In the genomic region with DNA sequence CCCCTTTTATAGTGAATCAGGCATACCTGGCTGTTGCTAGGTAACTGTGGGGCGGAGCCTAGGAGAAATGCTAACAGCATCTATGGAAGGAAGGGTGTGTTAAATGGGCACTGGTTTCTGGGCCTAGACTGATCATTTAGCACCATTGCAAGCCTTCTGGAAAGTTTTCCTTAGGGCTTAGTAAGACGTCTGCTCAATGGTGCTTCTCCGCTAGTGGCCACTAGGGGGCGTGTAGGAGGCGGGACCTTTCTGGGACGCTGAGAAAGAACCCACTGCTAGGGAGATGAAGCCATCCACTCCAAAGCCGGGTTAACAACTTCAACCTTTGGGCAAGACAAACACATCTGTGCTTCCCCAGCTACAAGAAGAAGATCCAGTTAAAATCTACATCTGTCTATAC, we compare ENCODE assay signal across 10 mouse cellular contexts. TPM values are rescaled to one million over a fixed set of nuclear protein-coding genes. Genes with fewer than 3 reads are reported as not detected.
DNase-seq lines count a peak whose midpoint lies in the region; ATAC-seq and TF ChIP-seq lines count a peak whose summit lies in the region.
"Had no signal": no experiment of that assay in that cellular context is flagged by ENCODE, and none has a peak within 500 bp of the region (broad histone marks: within the 10 kb centered on the region; RNA-seq: fewer than 3 reads in every experiment).

No protein-coding gene starts in this region.

- H3K9me3 ChIP-seq in MEL (replicated peaks; ENCODE audit: insufficient read depth, low read length): no peaks in the 10 kb centered on the region
- H3K9me3 ChIP-seq in liver, embryonic 14.5 days (ENCODE audit: control insufficient read depth, low read length): no peaks in the 10 kb centered on the region
- H3K9me3 ChIP-seq: heart, embryonic 13.5 days; stomach, embryonic 15.5 days had no signal

- ATAC-seq in liver, embryonic 14.5 days (ENCODE audit: insufficient read depth): no peak

- no peak for TF ChIP-seq POLR2A in MEL (IDR thresholded peaks at IDR 0.05; ENCODE audit: control insufficient read depth in 1 of 2, insufficient read depth in 1 of 2, low read depth in 1 of 2, low read length in 2 of 2, poor library complexity in 1 of 2)

- no peak overlapping the region for H3K27ac ChIP-seq in MEL (ENCODE audit: control insufficient read depth, low read depth, low read length)
- H3K27ac ChIP-seq in liver, embryonic 14.5 days: no peak overlapping the region
- H3K27ac ChIP-seq: heart, embryonic 13.5 days; stomach, embryonic 15.5 days had no signal

- TF ChIP-seq EP300 in MEL (IDR thresholded peaks at IDR 0.05; ENCODE audit: low read depth in 1 of 2, low read length in 2 of 2): no peak
- TF ChIP-seq EP300 in liver, embryonic 14.5 days (IDR thresholded peaks at IDR 0.05; ENCODE audit: low read depth): no peak

- H3K79me2 ChIP-seq in MEL (ENCODE audit: control insufficient read depth, insufficient read depth, low read length, poor library complexity): no peaks in the 10 kb centered on the region

- H3K4me1 ChIP-seq in MEL (ENCODE audit: control insufficient read depth in 1 of 2, insufficient read depth in 2 of 2, low read length in 2 of 2): no peaks in the 10 kb centered on the region
- H3K4me1 ChIP-seq in liver, embryonic 14.5 days (replicated peaks; ENCODE audit: control insufficient read depth in 2 of 2, insufficient read depth in 2 of 2, low read length in 1 of 2): no peaks in the 10 kb centered on the region
- H3K4me1 ChIP-seq: stomach, embryonic 15.5 days had no signal

- H3K36me3 ChIP-seq in MEL (ENCODE audit: control insufficient read depth in 1 of 2, insufficient read depth in 2 of 2, low read length in 2 of 2): no peaks in the 10 kb centered on the region
- H3K36me3 ChIP-seq in liver, embryonic 14.5 days (replicated peaks; ENCODE audit: control insufficient read depth, insufficient read depth, low read depth): no peaks in the 10 kb centered on the region
- H3K36me3 ChIP-seq: heart, embryonic 13.5 days; stomach, embryonic 15.5 days had no signal

- H3K4me3 ChIP-seq in MEL (ENCODE audit: control insufficient read depth in 1 of 2, insufficient read depth in 1 of 2, low read depth in 2 of 2, low read length in 2 of 2): no peak overlapping the region
- no peak overlapping the region for H3K4me3 ChIP-seq in liver, embryonic 14.5 days (ENCODE audit: insufficient read depth in 1 of 2, low read depth in 2 of 2, low read length in 2 of 2)
- H3K4me3 ChIP-seq: heart, embryonic 13.5 days; stomach, embryonic 15.5 days had no signal

- TF ChIP-seq RAD21 in MEL (IDR thresholded peaks at IDR 0.05; ENCODE audit: low read depth, low read length): peak; percentile 66

- H3K9ac ChIP-seq in MEL (ENCODE audit: control insufficient read depth, low read depth, low read length, poor library complexity, severe bottlenecking): no peak overlapping the region
- no peak overlapping the region for H3K9ac ChIP-seq in liver, embryonic 14.5 days (replicated peaks)
- H3K9ac ChIP-seq: heart, embryonic 13.5 days; stomach, embryonic 15.5 days had no signal

- H3K4me2 ChIP-seq in liver, embryonic 14.5 days (ENCODE audit: low read depth): no peak overlapping the region
- H3K4me2 ChIP-seq: heart, embryonic 13.5 days; stomach, embryonic 15.5 days had no signal

- peak; percentile 84 to 98 (median 86) for TF ChIP-seq CTCF in MEL (IDR thresholded peaks at IDR 0.05 in 2 of 3, conservative IDR thresholded peaks at IDR 0.05 in 1 of 3; ENCODE audit: control insufficient read depth in 1 of 3, insufficient read depth in 1 of 3, low read depth in 2 of 3, low read length in 3 of 3, poor library complexity in 1 of 3, severe bottlenecking in 1 of 3)
- TF ChIP-seq CTCF in liver, embryonic 14.5 days (IDR thresholded peaks at IDR 0.05; ENCODE audit: low read depth): peak; percentile 87

- peak; percentile 75 for DNase-seq in 3T3-L1 (ENCODE audit: low read depth, low spot score)
- peak; percentile 65 for DNase-seq in MEL (ENCODE audit: low read depth, low spot score)
- peak; percentile 35 for DNase-seq in cerebellum, adult 11 months
- DNase-seq in frontal cortex, postnatal 25 days (ENCODE audit: low spot score in 2 of 2): peak; percentile 53 to 63
- peak; percentile 61 for DNase-seq in kidney, adult 11 months
- DNase-seq in liver, embryonic 14.5 days (ENCODE audit: low read depth in 3 of 3, low spot score in 3 of 3): no peak
- peak; percentile 71 for DNase-seq in ovary, postnatal 14 days (ENCODE audit: low spot score)
- DNase-seq in thymus, postnatal 36 days: peak; percentile 70 to 74

- WGBS in liver, embryonic 14.5 days (ENCODE audit: insufficient replicate concordance): 8% methylated on average over 7 of the region's 7 CpGs

- H3K27me3 ChIP-seq in MEL (ENCODE audit: control insufficient read depth in 1 of 2, insufficient read depth in 2 of 2, low read length in 2 of 2): no peaks in the 10 kb centered on the region
- H3K27me3 ChIP-seq in liver, embryonic 14.5 days (ENCODE audit: control insufficient read depth, insufficient read depth, low read length): no peaks in the 10 kb centered on the region
- H3K27me3 ChIP-seq: heart, embryonic 13.5 days; stomach, embryonic 15.5 days had no signal

TF ChIP-seq in MEL, 35 proteins besides CTCF, POLR2A, EP300 and RAD21:
- no peak for TF ChIP-seq BHLHE40 (IDR thresholded peaks at IDR 0.05; ENCODE audit: borderline replicate concordance, low read depth, low read length)
- peak; percentile 86 for TF ChIP-seq SMC3 (IDR thresholded peaks at IDR 0.05; ENCODE audit: low read depth, low read length)
- TF ChIP-seq ZC3H11A (IDR thresholded peaks at IDR 0.05; ENCODE audit: low read depth, low read length): peak; percentile 70
TF ChIP-seq in MEL: peak in this region for 2.

RNA-seq across cellular contexts. Expression of gene Retreg1, which starts 57.6 kb away (rescaled TPM):
- total RNA-seq in MEL (2012; rRNA removed): 3.1 and 4.1 TPM in 2 replicates
- polyA plus RNA-seq in MEL (2012; ENCODE audit: insufficient read depth in 1 of 2, insufficient read length in 2 of 2, low read depth in 1 of 2, low replicate concordance in 2 of 2, missing spikeins in 1 of 2): 1 to 10 TPM in 1 of 2 experiments, not detected in 1; 7.6 TPM
- 0.43 and 0.75 TPM in 2 replicates for polyA plus RNA-seq in liver, embryonic 14.5 days (2012; rRNA removed)
- polyA plus RNA-seq in liver, embryonic 14.5 days (2014; fragmentation: Nextera tagmentation; extraction: Ambion mirVana): 1.6 and 2.4 TPM in 2 replicates

Comparison
In these comparisons a context has a peak if more than half of its experiments do, and no peak if none do; other contexts are left out.
1. DNase-seq: peak in 3T3-L1 (single experiment), MEL (single experiment), cerebellum, adult 11 months (single experiment), frontal cortex, postnatal 25 days (2 of 2), kidney, adult 11 months (single experiment), ovary, postnatal 14 days (single experiment) and thymus, postnatal 36 days (2 of 2); none in liver, embryonic 14.5 days (0 of 3).